Mouse (Mus musculus): ENCODE data around the gene Cd44. TPM values are rescaled to one million over a fixed set of nuclear protein-coding genes. Genes with fewer than 3 reads are reported as not detected.

The Cd44 gene
- polyA plus RNA-seq, 1 experiment = 87.6 TPM

DNA sequence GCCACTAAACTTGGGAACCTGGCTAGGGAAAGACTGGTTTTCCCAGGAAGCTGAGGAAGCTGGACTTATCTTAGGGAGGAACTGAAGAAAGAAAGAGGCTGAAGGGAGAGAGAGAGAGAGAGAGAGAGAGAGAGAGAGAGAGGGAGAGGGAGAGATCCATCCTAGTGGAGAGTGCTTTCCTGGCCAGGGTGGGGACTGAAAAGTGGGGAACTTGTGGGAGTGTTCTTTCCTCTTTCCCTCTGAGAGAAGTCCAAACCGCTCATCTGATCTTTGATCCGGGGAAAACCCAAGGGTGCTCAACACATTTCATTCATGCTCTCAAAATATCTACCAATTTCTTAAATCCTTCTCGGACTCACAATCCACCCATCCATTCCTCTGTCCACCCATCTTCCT, 361 bp upstream of the Cd44 start:
- Histone ChIP-seq H3ac (ENCODE audit: control insufficient read depth, insufficient read length, low read depth) (peak overlapping the region; percentile 16), H3K4me3 (ENCODE audit: insufficient read depth, poor library complexity, severe bottlenecking) (no peak overlapping the region), H3K79me2 (ENCODE audit: control insufficient read depth, insufficient read depth) (peaks cover 45% of the 10 kb centered on the region), H3K36me3 (ENCODE audit: control insufficient read depth, insufficient read depth) (peaks cover 18% of the 10 kb centered on the region), H3K27me3 (ENCODE audit: control insufficient read depth, insufficient read depth, insufficient read length) (no peaks in the 10 kb centered on the region), H3K79me3 (ENCODE audit: low read depth) (peaks cover 41% of the 10 kb centered on the region)
- TF ChIP-seq CTCF (IDR thresholded peaks at IDR 0.05; ENCODE audit: control insufficient read depth, insufficient read depth, insufficient read length) (no peak), MYOD1 (IDR thresholded peaks at IDR 0.05; ENCODE audit: control insufficient read depth, insufficient read length, low read depth) (no peak), MYOG (IDR thresholded peaks at IDR 0.05; ENCODE audit: control insufficient read depth, extremely low read depth, insufficient read length) (no peak), FOSL1 (IDR thresholded peaks at IDR 0.05; ENCODE audit: insufficient read depth, low read length, poor library complexity, severe bottlenecking) (no peak)

DNA sequence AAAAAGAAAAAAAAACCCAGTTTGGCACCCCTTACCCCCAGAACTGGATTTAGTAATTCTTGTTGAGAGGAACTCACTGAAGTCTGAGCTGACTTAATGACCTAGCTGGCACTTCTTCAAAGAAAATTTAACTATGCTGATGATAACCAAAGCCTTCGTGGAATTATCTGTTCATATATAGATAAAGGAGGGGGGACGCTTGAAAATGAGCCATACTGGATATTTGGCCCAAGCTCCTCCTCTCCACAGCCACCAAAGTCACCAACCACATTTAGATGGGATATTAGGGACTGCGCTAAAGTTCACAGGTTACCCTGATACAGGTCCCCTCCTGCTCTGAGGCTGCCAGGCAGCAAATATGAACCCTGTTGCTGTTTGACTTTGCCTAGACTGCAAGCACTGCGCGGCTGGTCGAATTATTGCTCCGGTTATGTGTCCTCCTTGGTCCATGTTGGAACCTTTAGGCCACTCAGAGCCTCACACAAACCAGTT, 1.2 kb downstream of the Cd44 start:
- peak overlapping the region; percentile 92 for H3K4me3 ChIP-seq (ENCODE audit: insufficient read depth, poor library complexity, severe bottlenecking)
- TF ChIP-seq USF1 (IDR thresholded peaks at IDR 0.05; ENCODE audit: low read depth) = no peak
- TF ChIP-seq MYOG (IDR thresholded peaks at IDR 0.05; ENCODE audit: control insufficient read depth, extremely low read depth, insufficient read length) = no peak
- TF ChIP-seq MAX (IDR thresholded peaks at IDR 0.05) = no peak
- no peak for TF ChIP-seq MYOD1 (IDR thresholded peaks at IDR 0.05; ENCODE audit: control insufficient read depth, insufficient read length, low read depth)
- H3K79me2 ChIP-seq (ENCODE audit: control insufficient read depth, insufficient read depth) = peaks cover 61% of the 10 kb centered on the region
- peaks cover 30% of the 10 kb centered on the region for H3K36me3 ChIP-seq (ENCODE audit: control insufficient read depth, insufficient read depth)
- H3K79me3 ChIP-seq (ENCODE audit: low read depth) = peaks cover 57% of the 10 kb centered on the region
- H3ac ChIP-seq (ENCODE audit: control insufficient read depth, insufficient read length, low read depth) = peak overlapping the region; percentile 82
- H3K27me3 ChIP-seq (ENCODE audit: control insufficient read depth, insufficient read depth, insufficient read length) = no peaks in the 10 kb centered on the region

DNA sequence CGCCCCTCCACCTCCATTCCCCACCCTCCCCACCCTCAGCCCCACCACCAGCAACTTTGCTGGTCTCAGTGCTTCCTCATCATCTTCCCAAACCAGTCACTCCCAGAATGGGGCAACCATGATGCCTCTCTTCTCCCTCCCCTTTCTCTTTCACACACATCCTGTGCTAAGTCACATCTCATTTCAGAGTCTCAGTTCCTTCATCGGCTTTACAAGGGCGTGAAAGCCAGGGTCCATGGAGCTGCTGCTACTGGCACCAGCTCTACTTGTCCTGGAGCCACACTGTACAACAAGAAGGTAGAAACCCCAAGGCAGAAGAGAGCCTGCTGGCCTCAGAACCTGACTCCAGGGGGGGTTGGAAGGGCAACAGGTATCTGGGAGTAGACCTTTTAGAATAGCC, 2.2 kb downstream of the Cd44 start:
- peaks cover 37% of the 10 kb centered on the region for H3K36me3 ChIP-seq (ENCODE audit: control insufficient read depth, insufficient read depth)
- peaks cover 71% of the 10 kb centered on the region for H3K79me2 ChIP-seq (ENCODE audit: control insufficient read depth, insufficient read depth)
- peak overlapping the region; percentile 75 for H3ac ChIP-seq (ENCODE audit: control insufficient read depth, insufficient read length, low read depth)
- H3K4me3 ChIP-seq (ENCODE audit: insufficient read depth, poor library complexity, severe bottlenecking) = peak overlapping the region; percentile 92
- H3K27me3 ChIP-seq (ENCODE audit: control insufficient read depth, insufficient read depth, insufficient read length) = no peaks in the 10 kb centered on the region
- TF ChIP-seq MAX (IDR thresholded peaks at IDR 0.05) = no peak
- peaks cover 67% of the 10 kb centered on the region for H3K79me3 ChIP-seq (ENCODE audit: low read depth)

DNA sequence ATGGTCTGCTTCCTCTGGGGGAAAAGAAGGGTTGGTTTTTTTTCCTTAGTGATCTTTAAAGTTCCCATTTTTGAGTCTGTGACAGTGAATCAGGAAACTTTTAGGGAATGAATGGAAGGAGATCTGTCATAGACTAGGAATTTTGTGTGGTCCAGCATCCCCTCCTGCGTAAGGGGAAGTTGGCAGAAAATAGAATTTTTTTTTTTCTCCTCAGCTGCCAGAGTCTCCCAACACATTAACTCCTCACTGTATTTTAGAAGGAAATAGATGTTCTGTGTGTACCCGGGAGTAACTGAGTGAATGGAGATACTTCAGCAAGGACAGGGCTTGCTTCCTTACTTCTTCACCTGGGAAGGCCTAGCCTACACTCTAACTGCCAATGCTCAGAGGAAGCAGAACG, 2.9 kb downstream of the Cd44 start:
- Histone ChIP-seq H3K27me3 (ENCODE audit: control insufficient read depth, insufficient read depth, insufficient read length) (no peaks in the 10 kb centered on the region), H3K79me2 (ENCODE audit: control insufficient read depth, insufficient read depth) (peaks cover 78% of the 10 kb centered on the region), H3ac (ENCODE audit: control insufficient read depth, insufficient read length, low read depth) (peak overlapping the region; percentile 58), H3K36me3 (ENCODE audit: control insufficient read depth, insufficient read depth) (peaks cover 44% of the 10 kb centered on the region), H3K4me3 (ENCODE audit: insufficient read depth, poor library complexity, severe bottlenecking) (peak overlapping the region; percentile 92), H3K79me3 (ENCODE audit: low read depth) (peaks cover 74% of the 10 kb centered on the region)
- TF ChIP-seq USF1 (IDR thresholded peaks at IDR 0.05; ENCODE audit: low read depth) = no peak
- no peak for TF ChIP-seq CTCF (IDR thresholded peaks at IDR 0.05; ENCODE audit: control insufficient read depth, insufficient read depth, insufficient read length)
- no peak for TF ChIP-seq MAX (IDR thresholded peaks at IDR 0.05)
- TF ChIP-seq MYOG (IDR thresholded peaks at IDR 0.05; ENCODE audit: control insufficient read depth, extremely low read depth, insufficient read length) = no peak
- no peak for TF ChIP-seq FOSL1 (IDR thresholded peaks at IDR 0.05; ENCODE audit: insufficient read depth, low read length, poor library complexity, severe bottlenecking)
- TF ChIP-seq CEBPB (IDR thresholded peaks at IDR 0.05; ENCODE audit: low read depth) = no peak
- no peak for TF ChIP-seq MYOD1 (IDR thresholded peaks at IDR 0.05; ENCODE audit: control insufficient read depth, insufficient read length, low read depth)

DNA sequence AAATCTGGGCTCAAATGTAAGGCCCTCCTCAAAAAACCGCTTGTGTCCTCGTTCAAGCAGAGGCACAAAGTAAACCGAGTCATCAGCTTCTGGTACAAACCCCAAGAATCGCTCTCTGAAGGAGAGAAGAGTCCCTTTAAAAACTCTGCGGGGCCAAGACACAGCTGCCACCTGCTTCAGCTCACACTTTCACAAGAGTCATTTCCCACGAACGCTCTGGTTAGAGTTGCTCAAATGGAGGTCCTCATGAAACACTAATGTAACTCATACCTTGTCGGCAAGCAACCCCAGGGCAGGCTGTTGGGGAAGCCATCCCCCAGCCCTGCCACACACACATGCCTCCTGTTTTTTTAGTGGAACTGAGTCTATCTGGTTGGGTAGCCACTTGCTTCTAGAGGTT, 5.3 kb downstream of the Cd44 start:
- no peak for TF ChIP-seq MAX (IDR thresholded peaks at IDR 0.05)
- no peak for TF ChIP-seq FOSL1 (IDR thresholded peaks at IDR 0.05; ENCODE audit: insufficient read depth, low read length, poor library complexity, severe bottlenecking)
- no peak for TF ChIP-seq MYOD1 (IDR thresholded peaks at IDR 0.05; ENCODE audit: control insufficient read depth, insufficient read length, low read depth)
- TF ChIP-seq CEBPB (IDR thresholded peaks at IDR 0.05; ENCODE audit: low read depth) = no peak
- TF ChIP-seq USF1 (IDR thresholded peaks at IDR 0.05; ENCODE audit: low read depth) = no peak
- no peak for TF ChIP-seq MYOG (IDR thresholded peaks at IDR 0.05; ENCODE audit: control insufficient read depth, extremely low read depth, insufficient read length)
- H3K4me3 ChIP-seq (ENCODE audit: insufficient read depth, poor library complexity, severe bottlenecking) = no peak overlapping the region
- no peak overlapping the region for H3ac ChIP-seq (ENCODE audit: control insufficient read depth, insufficient read length, low read depth)
- no peaks in the 10 kb centered on the region for H3K27me3 ChIP-seq (ENCODE audit: control insufficient read depth, insufficient read depth, insufficient read length)
- peaks cover 100% of the 10 kb centered on the region for H3K79me2 ChIP-seq (ENCODE audit: control insufficient read depth, insufficient read depth)
- peaks cover 68% of the 10 kb centered on the region for H3K36me3 ChIP-seq (ENCODE audit: control insufficient read depth, insufficient read depth)
- peaks cover 97% of the 10 kb centered on the region for H3K79me3 ChIP-seq (ENCODE audit: low read depth)

DNA sequence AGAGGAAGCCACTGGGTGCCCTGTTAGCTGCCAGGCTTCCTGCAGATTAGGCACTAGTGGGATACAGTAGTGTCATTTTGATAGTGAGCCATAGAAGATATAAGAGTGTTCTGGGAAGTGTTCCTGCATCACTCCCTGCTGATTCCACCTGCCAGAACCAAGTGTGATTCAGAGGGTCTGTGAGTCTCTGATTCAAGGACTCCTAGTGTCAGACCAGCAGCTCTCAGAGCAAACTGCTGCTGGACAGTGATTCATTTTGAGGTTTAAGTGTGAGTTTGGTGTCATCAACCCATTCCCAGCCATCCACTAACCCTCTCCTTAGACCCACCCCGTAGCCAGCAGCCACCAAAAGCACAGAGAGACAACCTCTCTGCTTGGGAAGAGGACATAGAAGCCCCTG, 6.3 kb downstream of the Cd44 start:
- no peak for TF ChIP-seq MYOG (IDR thresholded peaks at IDR 0.05; ENCODE audit: control insufficient read depth, extremely low read depth, insufficient read length)
- no peak for TF ChIP-seq CTCF (IDR thresholded peaks at IDR 0.05; ENCODE audit: control insufficient read depth, insufficient read depth, insufficient read length)
- no peak for TF ChIP-seq CEBPB (IDR thresholded peaks at IDR 0.05; ENCODE audit: low read depth)
- peak; percentile 59 for TF ChIP-seq MYOD1 (IDR thresholded peaks at IDR 0.05; ENCODE audit: control insufficient read depth, insufficient read length, low read depth)
- TF ChIP-seq USF1 (IDR thresholded peaks at IDR 0.05; ENCODE audit: low read depth) = no peak
- TF ChIP-seq FOSL1 (IDR thresholded peaks at IDR 0.05; ENCODE audit: insufficient read depth, low read length, poor library complexity, severe bottlenecking) = no peak
- no peak for TF ChIP-seq MAX (IDR thresholded peaks at IDR 0.05)
- peaks cover 100% of the 10 kb centered on the region for H3K79me2 ChIP-seq (ENCODE audit: control insufficient read depth, insufficient read depth)
- H3ac ChIP-seq (ENCODE audit: control insufficient read depth, insufficient read length, low read depth) = no peak overlapping the region
- H3K27me3 ChIP-seq (ENCODE audit: control insufficient read depth, insufficient read depth, insufficient read length) = no peaks in the 10 kb centered on the region
- peaks cover 78% of the 10 kb centered on the region for H3K36me3 ChIP-seq (ENCODE audit: control insufficient read depth, insufficient read depth)
- H3K4me3 ChIP-seq (ENCODE audit: insufficient read depth, poor library complexity, severe bottlenecking) = no peak overlapping the region
- H3K79me3 ChIP-seq (ENCODE audit: low read depth) = peaks cover 97% of the 10 kb centered on the region
